Mouse (Mus musculus): ENCODE results near the gene Chrm1.

Gene Chrm1

DNA sequence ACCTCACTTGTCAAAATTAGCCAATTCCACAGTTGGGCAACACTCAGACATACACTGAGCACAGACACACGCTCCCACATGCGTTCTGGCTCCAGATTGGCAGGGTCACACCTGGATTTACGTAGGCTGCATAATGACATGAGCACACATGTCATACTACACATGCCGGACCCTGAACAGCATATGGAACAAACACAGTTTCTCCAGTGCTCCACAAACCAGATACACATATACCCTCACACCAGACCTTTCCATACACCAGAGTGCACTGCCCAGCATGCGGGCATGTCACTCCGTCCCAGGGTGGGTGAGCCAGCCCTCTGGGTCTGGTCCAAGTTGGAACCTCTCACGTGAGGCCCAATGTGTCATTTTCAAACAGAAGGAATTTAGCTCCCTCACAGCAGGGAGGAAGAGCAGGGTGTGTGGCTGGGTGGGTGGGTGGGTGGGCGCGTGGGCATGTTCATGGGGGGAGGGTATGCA is at the start of gene Chrm1:
Gene Chrm1 (plus strand): TSS at position 430 of the 480 bp plus-strand sequence.
- DNase-seq (ENCODE audit: low spot score): no peak

DNA sequence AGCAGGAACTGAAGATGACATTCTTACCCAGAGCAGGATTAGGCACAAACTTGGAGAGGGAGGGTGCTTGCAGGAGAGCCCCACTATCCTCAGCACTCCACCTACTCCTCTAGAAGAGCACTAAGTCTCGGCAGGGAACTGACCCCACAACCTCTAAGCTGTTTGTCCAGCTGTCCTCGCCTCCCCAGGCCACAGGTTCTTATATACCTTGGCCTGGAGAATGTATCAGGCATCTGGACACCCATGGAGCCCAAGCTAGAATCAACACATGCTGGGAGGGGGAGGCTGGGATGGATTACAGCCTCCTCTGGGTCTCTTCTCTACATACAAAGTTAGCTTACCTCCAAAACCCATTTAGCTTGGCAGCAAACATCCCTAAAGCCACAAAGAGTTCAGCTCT is 49.2 kb upstream of the Chrm1 start:
- no peak for DNase-seq (ENCODE audit: low spot score)

DNA sequence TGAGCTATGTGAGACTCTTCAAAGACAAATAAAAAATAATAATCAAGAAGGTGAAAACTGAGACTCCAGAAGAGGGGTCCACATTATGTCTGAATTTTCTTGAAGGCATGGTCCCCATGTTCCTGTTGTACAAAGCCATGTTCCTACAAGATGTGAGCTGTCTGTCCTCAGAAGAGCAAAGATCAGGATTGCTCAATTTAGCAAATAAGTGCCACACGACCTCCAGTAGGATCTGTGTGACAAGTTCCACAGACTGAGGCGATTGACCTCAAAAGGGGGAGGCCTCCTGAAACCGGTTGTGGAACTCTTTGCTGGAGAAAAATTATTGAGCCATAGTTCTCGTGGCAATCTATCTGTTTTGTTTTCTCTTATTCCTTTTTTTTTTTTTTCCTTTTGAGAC is 47.3 kb upstream of the Chrm1 start:
- DNase-seq (ENCODE audit: low spot score): no peak

DNA sequence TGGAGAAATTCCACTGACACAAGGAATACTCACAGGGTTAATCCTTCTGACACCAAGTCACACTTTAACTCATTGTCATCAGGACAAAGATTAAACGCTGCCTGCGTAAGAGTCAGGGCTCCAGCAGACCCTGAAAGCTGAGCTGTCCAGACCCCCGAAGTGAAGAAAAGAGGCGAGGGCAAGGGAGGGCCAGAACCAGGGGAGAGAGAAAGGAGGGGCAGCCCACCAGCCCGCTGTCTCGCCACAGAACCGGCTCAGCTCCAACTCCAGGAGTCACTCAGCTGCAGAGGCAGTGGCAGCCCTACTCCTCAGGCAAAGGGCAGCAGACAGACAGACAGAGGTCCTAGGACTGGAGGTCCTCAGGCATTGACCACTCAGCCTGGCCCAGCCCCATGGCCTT is 45.7 kb upstream of the Chrm1 start, which contains the start of gene Slc22a6:
Gene Slc22a6 (plus strand): TSS at position 136 of the 400 bp plus-strand sequence.
- DNase-seq (ENCODE audit: low spot score): no peak

DNA sequence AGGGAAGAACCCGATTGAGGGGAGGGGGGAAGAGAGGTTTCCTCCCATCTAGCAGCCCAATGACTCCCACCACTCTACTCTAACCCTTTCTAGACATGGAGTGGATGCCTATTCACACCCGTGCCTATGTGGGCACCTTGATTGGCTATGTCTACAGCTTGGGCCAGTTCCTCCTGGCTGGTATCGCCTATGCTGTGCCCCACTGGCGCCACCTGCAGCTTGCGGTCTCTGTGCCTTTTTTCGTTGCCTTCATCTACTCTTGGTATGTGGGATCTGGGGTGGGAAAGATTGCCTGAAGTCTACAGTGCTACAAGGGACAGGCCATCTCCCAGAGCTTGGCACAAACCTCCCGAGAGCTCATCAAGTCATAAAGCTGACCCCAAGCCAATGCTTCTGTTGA is 42.5 kb upstream of the Chrm1 start:
- no peak for DNase-seq (ENCODE audit: low spot score)

DNA sequence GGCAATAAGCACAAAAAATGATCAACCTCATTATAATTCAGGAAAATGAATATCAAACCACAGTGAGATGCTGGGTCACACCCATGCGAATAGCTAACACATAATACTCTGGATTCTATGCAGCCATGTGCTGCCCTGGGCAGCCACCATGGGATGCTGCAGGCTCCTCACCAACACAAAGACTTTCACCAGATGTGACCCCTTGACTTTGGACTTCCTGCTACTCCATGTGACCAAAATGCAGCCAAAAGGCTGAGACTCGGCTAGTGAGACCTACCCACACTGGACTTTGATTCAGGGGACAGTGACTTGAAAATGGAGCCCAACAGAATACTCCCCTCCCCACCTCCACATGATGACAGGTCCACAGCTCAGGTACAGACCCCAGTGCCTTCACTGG is 33.3 kb upstream of the Chrm1 start:
- no peak for DNase-seq (ENCODE audit: low spot score)

DNA sequence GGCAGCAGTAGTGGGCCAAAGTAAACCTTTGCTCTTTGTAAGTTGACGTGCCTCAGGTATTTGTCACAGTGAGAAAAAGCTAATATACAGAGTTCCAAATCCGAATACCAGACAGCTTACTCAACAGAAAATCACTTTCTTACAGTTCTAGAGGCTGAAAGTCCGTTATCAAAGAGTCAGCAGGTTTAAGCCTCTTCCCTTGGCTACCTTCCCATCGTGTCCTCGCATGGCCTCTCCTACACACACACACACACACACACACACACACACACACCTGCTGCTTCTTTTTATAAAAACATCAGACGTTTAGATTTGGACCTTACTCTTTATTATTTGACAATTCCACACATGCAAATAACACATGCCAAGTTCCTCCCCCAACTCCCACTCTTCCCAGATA is 32.8 kb upstream of the Chrm1 start:
- DNase-seq (ENCODE audit: low spot score): no peak

DNA sequence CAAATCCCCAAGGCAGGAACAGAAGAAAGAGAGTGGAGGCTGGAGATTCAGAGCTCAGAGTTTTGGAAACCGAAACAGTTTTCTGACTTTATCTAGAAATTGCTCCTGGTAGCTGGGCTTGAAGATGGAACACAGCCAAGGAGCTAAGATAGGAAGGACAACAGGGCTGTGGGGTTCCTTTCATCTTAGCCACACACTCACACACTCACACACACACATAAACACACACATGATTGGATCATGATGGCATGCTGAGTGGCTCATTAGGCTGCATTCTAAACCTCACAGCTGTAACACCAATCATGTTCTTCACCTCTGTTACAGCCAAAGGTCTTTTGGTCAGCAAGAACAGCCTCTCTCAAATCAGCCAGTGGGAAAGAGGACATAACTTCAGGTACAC is 31.6 kb upstream of the Chrm1 start:
- DNase-seq (ENCODE audit: low spot score): no peak

DNA sequence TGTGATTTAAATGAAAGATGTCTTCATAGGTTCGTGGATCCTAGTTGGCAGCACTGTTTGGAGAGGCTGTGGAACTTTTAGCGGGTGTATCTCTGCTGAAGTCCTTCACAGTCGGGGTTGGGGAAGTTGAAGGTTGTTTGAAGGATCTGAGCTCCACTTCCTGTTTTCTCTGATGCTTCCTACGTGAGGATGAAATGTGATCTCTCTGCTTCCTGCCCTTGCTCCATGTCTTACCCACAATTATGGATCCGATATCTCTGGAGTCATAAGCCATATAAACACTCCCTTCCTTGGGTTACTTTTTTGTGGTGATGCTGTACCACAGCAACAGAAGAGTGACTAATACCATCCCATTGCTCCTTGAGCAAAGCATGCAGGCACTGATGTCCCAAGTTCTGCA is 21.5 kb upstream of the Chrm1 start:
- DNase-seq (ENCODE audit: low spot score): no peak

DNA sequence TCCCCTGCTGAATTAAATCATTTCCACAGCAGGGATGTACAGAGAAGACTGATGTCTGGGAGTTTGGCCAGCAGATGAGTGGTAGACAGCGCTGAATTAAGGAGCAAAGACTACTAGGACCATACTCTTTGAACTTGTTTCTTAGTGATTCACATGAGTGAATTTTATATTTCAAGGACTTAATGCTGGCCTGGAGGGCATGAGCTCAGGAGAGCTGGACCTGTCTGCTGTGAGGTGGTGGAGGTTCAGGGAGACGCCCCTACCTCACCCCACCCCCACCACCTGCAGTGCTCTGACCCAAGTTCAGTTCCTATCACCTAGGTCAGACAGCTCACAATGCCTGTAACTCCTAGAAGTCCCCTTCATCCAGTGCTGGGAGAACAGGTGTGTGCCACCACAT is 17.2 kb upstream of the Chrm1 start:
- DNase-seq (ENCODE audit: low spot score): no peak

DNA sequence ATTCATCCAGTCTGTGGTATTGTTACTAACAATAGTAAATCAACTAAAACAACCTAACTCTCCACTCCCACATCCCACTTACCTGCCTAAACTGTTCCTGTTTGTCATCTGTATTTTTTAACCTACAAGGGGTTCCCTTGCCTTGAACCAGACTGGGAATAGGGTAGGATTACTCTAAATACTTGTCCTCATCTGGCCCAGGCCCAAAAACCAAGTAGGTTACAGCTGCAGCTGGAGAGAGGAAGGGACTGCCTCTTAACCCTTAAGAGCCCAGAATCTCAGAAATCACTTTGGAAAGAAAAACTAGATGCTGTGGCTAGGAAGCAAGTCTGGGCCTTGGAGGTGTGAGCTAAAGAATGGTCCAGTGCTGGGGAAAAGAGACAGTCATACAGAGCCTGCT is 7.8 kb upstream of the Chrm1 start:
- no peak for DNase-seq (ENCODE audit: low spot score)

DNA sequence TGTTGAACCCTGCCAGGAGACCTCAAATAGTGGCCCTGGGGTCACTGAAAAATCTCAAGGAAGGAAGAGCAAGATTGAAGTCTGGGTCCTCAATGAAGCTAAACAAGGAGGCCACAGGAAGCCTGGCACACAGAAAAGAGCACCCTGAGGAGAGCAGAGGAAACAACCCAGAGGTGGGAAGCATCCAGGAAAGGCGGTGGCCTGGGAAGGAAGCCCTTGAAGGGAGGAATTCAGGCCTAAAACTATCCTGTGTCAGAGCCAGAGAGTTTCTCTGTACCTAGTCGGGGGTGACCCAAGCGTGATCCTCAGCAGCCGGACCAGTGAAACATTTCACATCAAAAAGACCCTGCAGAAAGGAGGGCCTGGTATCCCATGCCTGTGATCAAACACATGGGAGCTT is 7.2 kb upstream of the Chrm1 start:
- DNase-seq (ENCODE audit: low spot score): no peak

DNA sequence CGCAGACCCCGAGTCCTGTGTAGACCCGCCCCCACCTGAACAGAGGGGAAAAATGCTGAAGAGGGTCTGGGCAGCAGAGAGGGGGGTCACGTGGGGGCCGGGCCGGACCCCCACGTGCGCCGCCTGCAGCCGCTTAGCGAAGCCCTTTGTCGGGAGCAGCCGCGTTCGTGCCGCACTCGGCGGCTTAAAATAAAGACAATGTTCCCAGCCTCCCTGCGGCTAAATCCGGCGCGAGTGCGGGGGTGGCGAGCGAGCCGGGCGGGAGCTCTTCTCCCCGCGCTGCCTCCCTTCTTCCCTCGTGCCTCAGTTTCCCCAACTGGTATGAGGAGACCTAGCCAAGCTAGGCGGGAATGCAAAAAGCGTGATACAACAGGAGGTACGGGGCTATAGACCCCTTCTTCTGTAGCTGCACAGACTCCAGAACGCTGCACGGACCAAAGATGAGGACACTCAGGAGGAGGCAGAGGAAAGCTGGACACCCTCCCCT is 1.7 kb upstream of the Chrm1 start:
- DNase-seq (ENCODE audit: low spot score): no peak

DNA sequence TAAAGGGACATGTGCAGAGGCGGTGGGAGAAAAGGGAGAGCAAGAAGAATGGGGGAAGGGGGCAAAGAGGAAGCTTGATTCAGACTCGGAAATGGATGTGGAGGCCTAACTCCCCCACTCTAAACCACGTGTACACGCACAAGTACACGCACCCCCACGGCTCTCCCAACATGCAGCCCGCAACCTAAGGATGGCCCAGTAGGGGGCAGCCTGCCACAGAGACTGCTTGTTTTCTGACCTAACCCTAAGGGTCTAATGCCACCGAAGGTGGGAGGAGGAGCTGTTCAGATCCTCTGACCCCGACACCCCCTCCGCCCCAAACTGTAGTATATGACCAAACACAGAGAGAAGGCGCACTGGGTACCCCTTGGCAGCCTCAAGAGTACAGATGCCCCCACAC is 1.3 kb upstream of the Chrm1 start:
- DNase-seq (ENCODE audit: low spot score): peak; percentile 41

DNA sequence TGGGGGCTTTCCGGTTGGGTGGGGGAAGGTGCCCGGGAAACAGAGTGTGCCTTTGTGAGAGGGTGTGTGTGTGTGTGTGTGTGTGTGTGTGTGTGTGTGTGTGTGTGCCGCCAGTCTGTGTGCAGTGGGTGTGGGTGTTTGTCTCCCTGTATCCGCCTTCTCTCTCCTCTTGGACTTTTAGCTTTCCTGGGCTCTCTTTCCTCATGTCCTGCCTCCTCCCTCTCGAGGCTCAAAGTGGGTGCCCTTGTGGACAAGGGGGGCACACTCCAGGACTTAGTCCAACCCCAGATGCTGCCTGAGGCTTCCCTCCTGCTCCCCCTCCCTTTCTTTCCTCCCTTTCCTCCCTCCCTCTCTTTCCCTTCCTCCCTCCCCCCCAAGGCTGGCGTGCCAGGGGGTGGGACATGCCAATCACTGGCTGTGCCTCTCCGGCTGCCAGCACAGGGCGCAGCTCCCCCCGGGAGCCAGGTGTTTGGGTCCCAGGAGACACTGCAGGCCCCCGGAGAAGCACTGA is 377 bp downstream of the Chrm1 start:
- DNase-seq (ENCODE audit: low spot score): no peak

DNA sequence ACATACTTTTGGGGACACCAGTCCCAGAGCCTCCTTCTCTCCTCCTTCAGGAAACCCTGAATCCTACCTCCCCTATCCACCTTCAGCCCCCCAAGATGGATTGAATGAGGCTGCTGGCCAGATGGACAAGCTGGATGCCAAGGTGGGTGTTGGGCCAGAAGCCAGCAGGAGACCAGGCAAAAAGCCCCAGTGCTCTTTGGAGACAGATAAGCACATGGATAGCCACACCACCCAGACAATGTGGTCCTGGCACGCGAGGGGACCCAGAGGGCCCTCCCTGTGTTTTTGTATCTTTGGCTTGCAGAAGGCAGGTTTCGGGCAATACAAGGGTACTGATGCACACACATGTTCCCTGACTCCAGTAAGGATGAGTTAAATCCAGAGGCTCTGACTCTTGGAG is 1.3 kb downstream of the Chrm1 start:
- DNase-seq (ENCODE audit: low spot score): no peak

DNA sequence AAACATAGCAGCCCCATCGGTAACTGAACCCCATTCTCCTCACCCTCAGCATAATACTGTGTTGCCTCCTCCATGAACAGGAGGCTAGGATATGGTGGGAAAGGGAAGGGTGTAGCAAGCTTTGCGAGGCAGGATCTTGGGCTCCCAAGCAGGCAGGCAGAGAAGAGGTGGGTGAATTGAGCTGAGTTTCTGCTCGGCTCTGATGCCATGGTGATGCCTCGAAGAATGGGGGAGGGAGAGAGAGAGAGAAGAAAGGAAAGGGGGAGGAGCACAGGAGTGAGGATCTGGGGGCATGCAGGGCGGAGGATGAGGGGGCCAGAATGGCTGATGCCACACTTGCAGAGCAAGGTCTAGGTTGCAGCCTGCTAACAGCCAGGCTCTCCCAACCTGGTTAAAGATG is 2.2 kb downstream of the Chrm1 start:
- no peak for DNase-seq (ENCODE audit: low spot score)

DNA sequence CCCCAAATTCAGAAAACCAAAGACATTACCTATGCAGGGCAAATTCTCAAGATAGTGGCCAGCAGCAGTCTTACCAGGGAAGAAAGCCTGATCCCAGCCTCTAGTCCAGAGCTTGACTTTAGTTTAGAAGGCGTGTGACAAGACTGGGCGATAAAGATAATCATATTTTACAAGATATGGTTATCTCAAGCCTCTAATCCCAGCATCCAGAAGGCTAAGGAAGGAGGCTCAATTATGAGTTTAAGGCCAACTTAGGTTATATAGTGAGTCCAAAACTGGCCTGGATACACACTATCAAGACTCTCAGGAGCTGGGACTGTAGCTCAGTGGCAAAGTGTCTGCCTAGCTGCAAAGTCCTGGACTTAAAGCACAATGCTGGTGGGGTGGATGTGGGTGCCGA is 9.3 kb downstream of the Chrm1 start:
- no peak for DNase-seq (ENCODE audit: low spot score)

DNA sequence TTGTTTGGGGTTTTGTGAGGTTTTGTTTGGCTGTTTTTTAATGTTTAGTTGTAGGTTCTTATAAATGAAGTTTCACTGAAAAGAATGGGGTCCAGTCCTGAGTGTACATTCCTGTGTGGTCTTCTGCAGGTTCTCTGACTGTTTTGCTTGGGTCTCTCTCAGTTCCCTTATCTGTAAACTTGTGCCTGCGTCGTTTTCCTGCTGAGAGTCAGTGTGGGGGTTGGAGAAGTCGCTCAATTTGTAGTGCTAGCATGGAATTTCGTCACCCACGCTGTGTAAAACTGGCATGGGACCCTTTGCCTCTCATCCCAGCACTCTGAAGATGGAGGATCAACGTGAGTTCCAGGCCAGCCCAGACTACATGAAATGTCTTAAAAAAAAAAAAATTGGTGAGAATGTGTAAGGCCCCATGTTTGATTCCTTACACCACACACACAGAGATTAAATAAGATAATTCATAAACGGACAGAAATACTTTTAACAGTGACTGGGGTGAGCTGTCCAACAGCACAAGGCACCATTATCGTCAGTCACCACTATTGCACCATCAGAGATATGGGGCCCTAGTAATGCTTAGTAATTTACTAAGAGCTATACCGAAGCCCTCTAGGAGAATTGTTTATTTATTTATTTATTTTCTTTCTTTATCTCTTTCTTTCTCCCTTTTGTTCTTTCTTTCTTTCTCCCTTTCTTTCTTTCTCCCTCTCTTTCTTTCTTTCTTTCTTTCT is 9.9 kb downstream of the Chrm1 start:
- DNase-seq (ENCODE audit: low spot score): no peak

DNA sequence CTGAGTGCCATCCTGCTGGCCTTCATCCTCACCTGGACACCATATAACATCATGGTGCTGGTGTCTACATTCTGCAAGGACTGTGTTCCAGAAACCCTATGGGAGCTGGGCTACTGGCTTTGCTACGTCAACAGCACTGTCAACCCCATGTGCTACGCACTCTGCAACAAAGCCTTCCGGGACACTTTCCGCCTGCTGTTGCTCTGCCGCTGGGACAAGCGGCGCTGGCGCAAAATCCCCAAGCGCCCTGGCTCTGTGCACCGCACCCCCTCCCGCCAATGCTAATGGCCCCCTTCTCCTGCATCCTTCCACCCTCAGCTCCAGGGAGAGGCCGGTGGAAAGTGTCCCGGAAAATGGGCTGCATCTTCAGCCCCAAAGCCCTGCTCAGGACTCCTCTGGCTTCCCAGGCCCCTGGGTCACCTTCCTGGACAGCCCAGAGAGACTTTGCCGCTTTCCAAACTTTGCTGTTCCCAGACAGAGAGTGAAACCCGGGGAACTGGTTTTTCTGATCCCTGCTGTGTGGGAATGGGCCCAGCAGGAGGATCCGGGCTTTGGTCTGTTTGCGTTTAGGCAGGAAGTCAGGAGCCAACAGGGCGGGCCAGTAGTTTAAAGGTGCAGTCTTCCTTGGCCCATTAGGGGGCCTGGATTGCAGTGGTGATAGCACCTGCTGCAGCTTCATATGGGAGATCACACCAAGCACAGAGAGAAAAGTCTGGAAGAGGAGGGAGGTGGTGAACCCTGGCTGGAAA is 15.6 kb downstream of the Chrm1 start:
- no peak for DNase-seq (ENCODE audit: low spot score)

DNA sequence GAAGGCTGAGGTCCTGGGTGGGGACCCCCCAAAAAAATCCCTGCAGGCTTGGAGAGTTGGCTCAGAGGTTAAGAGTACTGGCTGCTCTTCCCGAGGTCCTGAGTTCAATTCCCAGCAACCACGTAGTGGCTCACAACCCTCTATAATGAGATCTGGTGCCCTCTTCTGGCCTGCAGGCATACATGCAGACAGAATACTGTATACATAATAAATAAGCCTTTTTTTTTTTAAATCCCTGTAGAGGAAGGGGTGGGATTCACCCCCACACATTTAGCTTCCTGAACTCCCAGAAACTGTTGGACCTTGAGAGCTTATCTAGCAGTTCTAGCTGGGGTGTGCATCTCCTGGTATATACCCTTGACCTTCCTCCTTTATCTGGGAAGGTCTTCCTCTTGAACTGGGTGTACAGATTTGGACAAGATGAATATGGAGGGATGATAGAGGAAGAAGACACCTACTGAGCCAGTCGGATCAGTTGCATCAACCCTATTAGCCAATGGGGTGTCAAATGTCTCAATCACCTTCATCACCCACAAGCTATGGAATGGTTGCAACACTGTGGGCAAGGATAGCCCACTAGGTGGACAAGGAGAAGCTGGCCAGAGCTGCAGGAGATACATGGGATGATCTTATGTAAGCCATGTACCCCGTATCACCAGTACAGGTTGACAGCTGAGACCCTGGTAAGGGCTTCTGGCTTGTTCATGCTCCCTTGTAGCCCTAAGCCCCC is 18.2 kb downstream of the Chrm1 start:
- DNase-seq (ENCODE audit: low spot score): no peak

DNA sequence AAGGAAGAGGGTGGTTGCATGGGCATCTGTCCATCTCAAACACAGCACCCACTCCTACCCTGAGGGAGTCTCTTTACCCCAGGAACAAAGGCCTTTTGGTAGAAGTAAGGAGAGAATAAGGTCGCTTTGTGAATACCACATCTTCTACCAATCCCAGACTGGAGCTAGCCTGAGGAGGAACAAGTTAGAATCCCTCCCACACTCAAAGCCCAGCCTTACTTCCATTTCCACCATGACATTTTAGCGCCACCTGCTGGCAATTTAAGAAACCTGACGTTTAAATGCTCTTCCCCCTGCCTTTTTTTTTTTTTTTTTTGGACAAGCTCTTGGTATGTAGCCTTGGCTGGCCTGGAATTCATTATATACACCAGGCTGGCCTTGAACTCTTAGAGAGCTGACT is 19.4 kb downstream of the Chrm1 start:
- peak; percentile 65 for DNase-seq (ENCODE audit: low spot score)

DNA sequence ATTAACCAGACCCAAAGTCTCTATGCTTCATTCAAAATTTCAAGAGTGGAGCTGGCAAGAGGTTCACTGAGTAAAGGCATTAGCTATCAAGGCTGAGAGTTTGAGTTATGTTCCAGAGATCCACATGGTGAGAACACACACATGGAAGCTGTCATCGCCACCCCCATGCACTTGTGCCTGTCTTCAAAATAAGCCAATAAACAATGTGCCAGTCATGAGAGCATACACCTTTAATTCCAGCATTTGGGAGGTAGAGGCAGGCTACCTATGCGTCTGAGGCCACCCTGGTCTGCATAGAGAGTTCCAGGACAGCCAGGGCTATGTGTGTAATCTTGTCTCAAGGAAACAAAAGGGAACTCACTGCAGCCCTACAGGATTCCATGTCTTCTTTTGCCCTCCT is 20.0 kb downstream of the Chrm1 start:
- no peak for DNase-seq (ENCODE audit: low spot score)
